Mouse (Mus musculus): ENCODE measurements around the gene Gm3095. TPM values are rescaled to one million over a fixed set of nuclear protein-coding genes. Genes with fewer than 3 reads are reported as not detected.
"Not testable (repeated sequence)": the region's sequence is repeated elsewhere in the genome, so short reads cannot be mapped to it uniquely, and the experiment has no call there.

Gm3095 gene
- polyA plus RNA-seq (2016; fragmentation: Nextera tagmentation; extraction: Ambion mirVana): not detected in 2 replicates

DNA sequence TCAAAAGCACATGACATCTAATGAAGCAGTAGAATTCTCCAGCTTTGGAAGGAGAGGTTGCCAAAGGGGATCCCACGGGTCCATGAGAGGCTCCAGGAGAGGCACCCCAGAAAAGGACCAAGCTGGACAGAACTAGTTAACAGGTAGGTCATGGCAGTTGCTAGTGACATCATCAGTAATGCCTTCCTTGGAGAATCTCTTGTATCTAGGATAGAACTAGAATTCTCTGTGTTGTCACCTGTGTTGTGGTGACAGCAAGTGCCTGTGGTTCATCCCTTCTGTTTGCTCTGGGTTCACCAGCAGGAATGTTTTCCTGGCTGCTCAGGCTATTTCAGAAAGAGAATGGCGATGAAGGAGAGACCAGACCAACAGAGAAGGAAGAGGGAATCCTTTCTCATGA, at the start of gene Gm3095:
Gene Gm3095, plus strand, starts transcription at position 301 of the 400 bp plus-strand sequence.
- H3K27me3 ChIP-seq (ENCODE audit: low read depth, poor library complexity, severe bottlenecking); H3K36me3 ChIP-seq; H3K4me3 ChIP-seq; H3K9me3 ChIP-seq (replicated peaks); H3K27ac ChIP-seq; DNase-seq (ENCODE audit: low spot score); H3K4me1 ChIP-seq: not testable (repeated sequence)
- WGBS: no CpG with 5 or more reads among the region's 2 CpGs

DNA sequence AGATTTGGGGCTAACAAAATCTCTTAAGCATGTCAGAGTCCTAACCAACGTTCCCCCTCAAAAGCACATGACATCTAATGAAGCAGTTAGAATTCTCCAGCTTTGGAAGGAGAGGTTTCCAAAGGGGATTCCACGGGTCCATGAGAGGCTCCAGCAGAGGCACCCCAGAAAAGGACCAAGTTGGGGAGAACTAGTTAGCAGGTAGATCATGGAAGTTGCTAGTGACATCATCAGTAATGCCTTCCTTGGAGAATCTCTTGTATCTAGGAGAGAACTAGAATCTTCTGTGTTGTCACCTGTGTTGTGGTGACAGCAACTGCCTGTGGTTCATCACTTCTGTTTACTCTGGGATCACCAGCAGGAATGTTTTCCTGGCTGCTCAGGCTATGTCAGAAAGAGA, 31.9 kb upstream of the Gm3095 start, which contains the start of gene Gm3029:
Gene Gm3029, plus strand, starts transcription at position 301 of the 400 bp plus-strand sequence.
- not testable (repeated sequence) for H3K27ac ChIP-seq; H3K4me3 ChIP-seq; DNase-seq (ENCODE audit: low spot score); H3K9me3 ChIP-seq (replicated peaks); H3K4me1 ChIP-seq; H3K36me3 ChIP-seq; H3K27me3 ChIP-seq (ENCODE audit: low read depth, poor library complexity, severe bottlenecking)
- 80% methylated on average over 1 of the region's 2 CpGs for WGBS

DNA sequence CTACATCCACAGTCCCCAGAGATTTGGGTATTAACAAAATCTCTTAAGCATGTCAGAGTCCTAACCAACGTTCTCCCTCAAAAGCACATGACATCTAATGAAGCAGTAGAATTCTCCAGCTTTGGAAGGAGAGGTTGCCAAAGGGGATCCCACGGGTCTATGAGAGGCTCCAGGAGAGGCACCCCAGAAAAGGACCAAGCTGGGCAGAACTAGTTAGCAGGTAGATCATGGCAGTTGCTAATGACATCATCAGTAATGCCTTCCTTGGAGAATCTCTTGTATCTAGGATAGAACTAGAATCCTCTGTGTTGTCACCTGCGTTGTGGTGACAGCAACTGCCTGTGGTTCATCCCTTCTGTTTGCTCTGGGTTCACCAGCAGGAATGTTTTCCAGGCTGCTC, 34.7 kb downstream of the Gm3095 start, which contains the start of gene Gm3099:
Gene Gm3099, plus strand, starts transcription at position 301 of the 400 bp plus-strand sequence.
- not testable (repeated sequence) for H3K36me3 ChIP-seq; H3K4me1 ChIP-seq; DNase-seq (ENCODE audit: low spot score); H3K27ac ChIP-seq; H3K9me3 ChIP-seq (replicated peaks); H3K27me3 ChIP-seq (ENCODE audit: low read depth, poor library complexity, severe bottlenecking); H3K4me3 ChIP-seq
- 79% methylated on average over 1 of the region's 3 CpGs for WGBS

Other genes with a start within 250 kb of the Gm3095 start
- 0.25 TPM in 1 of 2 replicates, not detected in the other for gene Gm3002, start 153.5 kb upstream of the Gm3095 start, polyA plus RNA-seq (2016; fragmentation: Nextera tagmentation; extraction: Ambion mirVana)
- not detected in 2 replicates for gene Gm3033, start 117.3 kb upstream of the Gm3095 start, polyA plus RNA-seq (2016; fragmentation: Nextera tagmentation; extraction: Ambion mirVana)
- not detected in 2 replicates for gene Gm2916, start 79.4 kb upstream of the Gm3095 start, polyA plus RNA-seq (2016; fragmentation: Nextera tagmentation; extraction: Ambion mirVana)
- not detected in 2 replicates for gene Gm3029, start 31.8 kb upstream of the Gm3095 start, polyA plus RNA-seq (2016; fragmentation: Nextera tagmentation; extraction: Ambion mirVana)
- gene Gm3099, start 34.8 kb downstream of the Gm3095 start, polyA plus RNA-seq (2016; fragmentation: Nextera tagmentation; extraction: Ambion mirVana): not detected in 2 replicates
- gene Gm5796, start 60.4 kb downstream of the Gm3095 start, polyA plus RNA-seq (2016; fragmentation: Nextera tagmentation; extraction: Ambion mirVana): 0.20 and 0.63 TPM in 2 replicates
- not detected in 2 replicates for gene Gm3115, start 120.6 kb downstream of the Gm3095 start, polyA plus RNA-seq (2016; fragmentation: Nextera tagmentation; extraction: Ambion mirVana)
- gene Gm8108, start 147.0 kb downstream of the Gm3095 start, polyA plus RNA-seq (2016; fragmentation: Nextera tagmentation; extraction: Ambion mirVana): 0.54 TPM in 1 of 2 replicates, not detected in the other
- gene Gm3127, start 201.5 kb downstream of the Gm3095 start, polyA plus RNA-seq (2016; fragmentation: Nextera tagmentation; extraction: Ambion mirVana): not detected in 2 replicates
- 0.16 and 0.59 TPM in 2 replicates for gene Gm2974, start 219.0 kb downstream of the Gm3095 start, polyA plus RNA-seq (2016; fragmentation: Nextera tagmentation; extraction: Ambion mirVana)